Mouse (Mus musculus) MEL (cell line): ENCODE measurements at regions not wholly inside any gene's neighbourhood (a gene's known extent, or its start where the extent isn't known, plus 50 kb on each side); places are given as distances from the start of the nearest gene placed in this dataset.

Experiments used
- CHD1 ChIP-seq: IDR thresholded peaks from 2 replicates; pipeline ENCODE4 v1.6.1; 2012; ENCODE audit warnings: low read depth, mild to moderate bottlenecking, inconsistent platforms, low read length, improper control_type of control experiment
- NELFE ChIP-seq: IDR thresholded peaks from 2 replicates; pipeline ENCODE4 v1.6.1; 2011; ENCODE audit warnings: low read depth, low read length, improper control_type of control experiment
- SIN3A ChIP-seq: IDR thresholded peaks from 2 replicates; pipeline ENCODE4 v1.6.1; 2012; ENCODE audit warnings: low read length, improper control_type of control experiment, inconsistent platforms

GRCm38 (mm10) chr4:87665149-87665548 lies 368.0 kb downstream of the Mllt3 start:
- TF ChIP-seq SIN3A: no peak
- no peak for TF ChIP-seq CHD1
- no peak for TF ChIP-seq NELFE
